Mouse (Mus musculus): ENCODE measurements around the gene Lrrc51. TPM values are rescaled to one million over a fixed set of nuclear protein-coding genes. Genes with fewer than 3 reads are reported as not detected.

Lrrc51 gene
- polyA plus RNA-seq, 1 experiment: 8.8 TPM

DNA sequence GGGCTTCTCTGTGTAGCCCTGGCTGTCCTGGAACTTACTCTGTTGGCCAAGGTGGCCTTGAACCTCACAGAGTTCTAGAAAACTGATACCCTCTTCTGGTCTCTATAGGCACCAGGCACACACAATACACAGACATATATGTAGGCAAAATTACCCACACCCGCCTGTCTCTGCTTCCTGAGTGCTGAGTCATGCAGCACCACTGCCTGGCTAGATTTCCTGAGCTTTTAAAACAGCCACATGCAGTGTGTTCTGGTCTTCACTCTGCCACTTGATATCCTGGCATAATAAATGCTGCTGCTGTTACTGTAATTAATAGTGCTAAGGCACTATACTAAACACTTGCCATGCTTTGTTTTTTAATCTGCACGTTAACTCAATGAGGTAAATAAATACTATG is 31.9 kb upstream of the Lrrc51 start:
- no peak for TF ChIP-seq USF1 (IDR thresholded peaks at IDR 0.05; ENCODE audit: low read depth)
- no peak for TF ChIP-seq SRF (IDR thresholded peaks at IDR 0.05; ENCODE audit: control insufficient read depth, insufficient read length, low read depth)
- no peaks in the 10 kb centered on the region for H3K36me3 ChIP-seq (ENCODE audit: control insufficient read depth, insufficient read depth)
- no peak overlapping the region for H3K4me3 ChIP-seq
- H3ac ChIP-seq (ENCODE audit: control insufficient read depth, insufficient read length): no peak overlapping the region
- H3K4me2 ChIP-seq (ENCODE audit: low read depth): peak overlapping the region; percentile 68
- no peaks in the 10 kb centered on the region for H3K27me3 ChIP-seq (ENCODE audit: control insufficient read depth, insufficient read depth, insufficient read length)
- H3K79me2 ChIP-seq (ENCODE audit: control insufficient read depth, insufficient read depth): peaks cover 46% of the 10 kb centered on the region

DNA sequence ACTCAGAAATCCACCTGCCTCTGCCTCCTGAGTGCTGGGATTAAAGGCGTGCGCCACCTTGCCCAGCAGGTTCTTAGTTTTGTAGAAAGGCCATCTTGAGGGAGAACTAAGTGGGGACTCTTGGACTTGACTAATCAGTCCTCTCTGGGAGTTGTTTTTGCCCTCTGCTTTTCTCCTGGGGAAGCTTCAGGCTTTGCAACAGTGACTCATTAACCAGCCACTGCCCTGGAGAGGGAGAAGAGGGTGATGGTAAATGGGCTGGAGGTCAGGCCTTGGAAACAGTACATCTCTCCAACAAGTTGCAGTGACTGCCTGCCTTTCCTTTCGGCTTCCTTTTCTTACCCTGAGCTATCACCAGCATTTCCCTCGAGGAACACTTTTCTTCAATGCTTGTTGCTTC is 30.9 kb upstream of the Lrrc51 start:
- H3K27me3 ChIP-seq (ENCODE audit: control insufficient read depth, insufficient read depth, insufficient read length): no peaks in the 10 kb centered on the region
- H3K36me3 ChIP-seq (ENCODE audit: control insufficient read depth, insufficient read depth): no peaks in the 10 kb centered on the region
- H3K4me2 ChIP-seq (ENCODE audit: low read depth): peak overlapping the region; percentile 68
- H3ac ChIP-seq (ENCODE audit: control insufficient read depth, insufficient read length): no peak overlapping the region
- TF ChIP-seq E2F4 (IDR thresholded peaks at IDR 0.05; ENCODE audit: insufficient read depth) (no peak), MYOG (IDR thresholded peaks at IDR 0.05; ENCODE audit: control insufficient read depth in 1 of 3, insufficient read depth in 1 of 3, insufficient read length in 2 of 3, low read depth in 2 of 3) (no peak), USF1 (IDR thresholded peaks at IDR 0.05; ENCODE audit: low read depth) (no peak), MYOD1 (IDR thresholded peaks at IDR 0.05; ENCODE audit: control insufficient read depth in 1 of 3, insufficient read length in 2 of 3, low read depth in 2 of 3) (no peak), POLR2AphosphoS2 (IDR thresholded peaks at IDR 0.05; ENCODE audit: insufficient read length, low read depth) (no peak), TCF3 (IDR thresholded peaks at IDR 0.05; ENCODE audit: insufficient read length, low read depth) (no peak), MAX (IDR thresholded peaks at IDR 0.05; ENCODE audit: low read depth) (no peak), CEBPB (IDR thresholded peaks at IDR 0.05; ENCODE audit: insufficient read depth, poor library complexity, severe bottlenecking) (no peak), POLR2A (IDR thresholded peaks at IDR 0.05; ENCODE audit: insufficient read length, low read depth) (no peak), REST (IDR thresholded peaks at IDR 0.05; ENCODE audit: insufficient read depth, insufficient read length) (no peak), TCF12 (IDR thresholded peaks at IDR 0.05; ENCODE audit: insufficient read depth, poor library complexity, severe bottlenecking) (no peak), SRF (IDR thresholded peaks at IDR 0.05; ENCODE audit: control insufficient read depth, insufficient read length, low read depth) (no peak)
- H3K79me2 ChIP-seq (ENCODE audit: control insufficient read depth, insufficient read depth): peaks cover 51% of the 10 kb centered on the region
- H3K4me3 ChIP-seq: no peak overlapping the region

DNA sequence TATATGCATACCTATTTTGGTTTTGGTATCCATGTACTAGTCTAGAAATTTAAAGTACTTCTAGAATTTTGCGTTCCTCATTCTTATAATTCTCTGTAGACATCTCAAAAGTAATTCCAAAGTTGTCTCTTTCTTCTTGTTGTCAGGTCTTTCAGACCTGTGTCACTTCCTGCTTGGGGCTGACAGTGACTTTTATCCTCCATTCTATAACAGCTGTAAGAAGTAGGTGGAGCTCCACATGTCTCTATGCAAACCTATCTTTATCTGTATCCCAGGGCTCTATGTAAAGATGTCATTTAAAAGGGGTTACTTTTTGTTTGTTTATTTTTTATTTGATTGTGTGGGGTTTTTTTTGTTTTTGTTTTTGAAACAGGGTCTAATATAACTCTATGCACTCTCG is 29.9 kb upstream of the Lrrc51 start:
- no peak overlapping the region for H3K4me2 ChIP-seq (ENCODE audit: low read depth)
- TF ChIP-seq MYOG (IDR thresholded peaks at IDR 0.05; ENCODE audit: control insufficient read depth in 1 of 3, insufficient read depth in 1 of 3, insufficient read length in 2 of 3, low read depth in 2 of 3): no peak
- TF ChIP-seq REST (IDR thresholded peaks at IDR 0.05; ENCODE audit: insufficient read depth, insufficient read length): no peak
- no peak for TF ChIP-seq CEBPB (IDR thresholded peaks at IDR 0.05; ENCODE audit: insufficient read depth, poor library complexity, severe bottlenecking)
- no peak for TF ChIP-seq MAX (IDR thresholded peaks at IDR 0.05; ENCODE audit: low read depth)
- H3K79me2 ChIP-seq (ENCODE audit: control insufficient read depth, insufficient read depth): peaks cover 44% of the 10 kb centered on the region
- H3K4me3 ChIP-seq: no peak overlapping the region
- no peak overlapping the region for H3ac ChIP-seq (ENCODE audit: control insufficient read depth, insufficient read length)
- H3K27me3 ChIP-seq (ENCODE audit: control insufficient read depth, insufficient read depth, insufficient read length): no peaks in the 10 kb centered on the region
- no peaks in the 10 kb centered on the region for H3K36me3 ChIP-seq (ENCODE audit: control insufficient read depth, insufficient read depth)

DNA sequence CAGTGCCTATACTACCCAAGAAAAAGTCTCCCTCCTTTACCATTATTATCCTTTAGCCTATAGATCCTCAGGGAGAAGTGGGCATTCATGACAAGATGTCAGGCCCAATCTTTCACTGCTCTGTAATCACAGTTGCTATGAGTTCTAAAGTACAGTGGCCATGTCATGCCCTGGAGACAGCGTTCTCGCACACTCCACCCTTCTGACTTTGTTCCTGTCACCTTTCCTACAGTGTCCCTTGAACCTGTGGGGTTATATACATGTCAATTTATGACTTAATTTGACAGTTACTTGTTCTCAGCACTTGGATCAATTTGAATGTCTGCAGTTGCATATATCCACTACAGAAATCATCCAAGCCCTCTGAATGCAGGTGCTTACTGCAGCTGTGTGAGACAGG is 29.1 kb upstream of the Lrrc51 start:
- Histone ChIP-seq H3ac (ENCODE audit: control insufficient read depth, insufficient read length) (no peak overlapping the region), H3K4me2 (ENCODE audit: low read depth) (no peak overlapping the region), H3K4me3 (no peak overlapping the region), H3K36me3 (ENCODE audit: control insufficient read depth, insufficient read depth) (no peaks in the 10 kb centered on the region), H3K79me2 (ENCODE audit: control insufficient read depth, insufficient read depth) (peaks cover 36% of the 10 kb centered on the region), H3K27me3 (ENCODE audit: control insufficient read depth, insufficient read depth, insufficient read length) (no peaks in the 10 kb centered on the region)
- TF ChIP-seq SRF (IDR thresholded peaks at IDR 0.05; ENCODE audit: control insufficient read depth, insufficient read length, low read depth) (no peak), POLR2A (IDR thresholded peaks at IDR 0.05; ENCODE audit: insufficient read length, low read depth) (no peak), REST (IDR thresholded peaks at IDR 0.05; ENCODE audit: insufficient read depth, insufficient read length) (no peak), MAX (IDR thresholded peaks at IDR 0.05; ENCODE audit: low read depth) (no peak), MYOD1 (IDR thresholded peaks at IDR 0.05; ENCODE audit: control insufficient read depth in 1 of 3, insufficient read length in 2 of 3, low read depth in 2 of 3) (no peak), USF1 (IDR thresholded peaks at IDR 0.05; ENCODE audit: low read depth) (no peak), TCF12 (IDR thresholded peaks at IDR 0.05; ENCODE audit: insufficient read depth, poor library complexity, severe bottlenecking) (no peak), MYOG (IDR thresholded peaks at IDR 0.05; ENCODE audit: control insufficient read depth in 1 of 3, insufficient read depth in 1 of 3, insufficient read length in 2 of 3, low read depth in 2 of 3) (no peak), E2F4 (IDR thresholded peaks at IDR 0.05; ENCODE audit: insufficient read depth) (no peak), CEBPB (IDR thresholded peaks at IDR 0.05; ENCODE audit: insufficient read depth, poor library complexity, severe bottlenecking) (no peak), POLR2AphosphoS2 (IDR thresholded peaks at IDR 0.05; ENCODE audit: insufficient read length, low read depth) (no peak), TCF3 (IDR thresholded peaks at IDR 0.05; ENCODE audit: insufficient read length, low read depth) (no peak)

DNA sequence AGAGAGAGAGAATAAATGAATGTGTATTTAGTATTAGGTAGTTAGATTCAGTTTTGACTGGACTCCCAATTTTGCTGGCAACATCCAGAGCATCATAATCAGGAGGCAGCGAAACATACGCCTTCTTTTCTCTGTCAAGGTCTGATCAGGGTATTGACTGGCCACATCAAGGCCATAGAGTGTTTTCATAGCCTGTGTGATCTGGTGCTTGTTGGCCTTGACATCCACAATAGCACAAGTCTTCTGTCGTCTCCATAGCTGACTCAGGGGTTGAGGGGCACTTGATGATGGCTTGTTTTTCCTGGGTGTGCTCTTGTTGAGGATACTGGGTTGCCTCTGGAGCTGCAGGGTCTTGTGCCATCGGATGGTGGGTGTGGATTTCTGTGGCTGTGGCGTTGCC is 23.2 kb upstream of the Lrrc51 start:
- Histone ChIP-seq H3ac (ENCODE audit: control insufficient read depth, insufficient read length) (no peak overlapping the region), H3K79me2 (ENCODE audit: control insufficient read depth, insufficient read depth) (peaks cover 36% of the 10 kb centered on the region), H3K4me3 (no peak overlapping the region), H3K27me3 (ENCODE audit: control insufficient read depth, insufficient read depth, insufficient read length) (no peaks in the 10 kb centered on the region), H3K36me3 (ENCODE audit: control insufficient read depth, insufficient read depth) (no peaks in the 10 kb centered on the region), H3K4me2 (ENCODE audit: low read depth) (no peak overlapping the region)
- TF ChIP-seq TCF12 (IDR thresholded peaks at IDR 0.05; ENCODE audit: insufficient read depth, poor library complexity, severe bottlenecking) (no peak), POLR2A (IDR thresholded peaks at IDR 0.05; ENCODE audit: insufficient read length, low read depth) (no peak), REST (IDR thresholded peaks at IDR 0.05; ENCODE audit: insufficient read depth, insufficient read length) (no peak), MAX (IDR thresholded peaks at IDR 0.05; ENCODE audit: low read depth) (no peak), MYOG (IDR thresholded peaks at IDR 0.05; ENCODE audit: control insufficient read depth in 1 of 3, insufficient read depth in 1 of 3, insufficient read length in 2 of 3, low read depth in 2 of 3) (no peak), USF1 (IDR thresholded peaks at IDR 0.05; ENCODE audit: low read depth) (no peak), MYOD1 (IDR thresholded peaks at IDR 0.05; ENCODE audit: control insufficient read depth in 1 of 3, insufficient read length in 2 of 3, low read depth in 2 of 3) (no peak), E2F4 (IDR thresholded peaks at IDR 0.05; ENCODE audit: insufficient read depth) (no peak), POLR2AphosphoS2 (IDR thresholded peaks at IDR 0.05; ENCODE audit: insufficient read length, low read depth) (no peak), TCF3 (IDR thresholded peaks at IDR 0.05; ENCODE audit: insufficient read length, low read depth) (no peak), SRF (IDR thresholded peaks at IDR 0.05; ENCODE audit: control insufficient read depth, insufficient read length, low read depth) (no peak), CEBPB (IDR thresholded peaks at IDR 0.05; ENCODE audit: insufficient read depth, poor library complexity, severe bottlenecking) (no peak)

Measured in myocyte (in vitro differentiated cells).